Mouse (Mus musculus) embryo, embryonic 9.5 days (tissue): ENCODE measurements at regions not wholly inside any gene's neighbourhood (a gene's known extent, or its start where the extent isn't known, plus 50 kb on each side); places are given as distances from the start of the nearest gene placed in this dataset.

ENCODE experiments used
- DNase-seq: peaks from one replicate; pipeline ENCODE4 v3.0.0-alpha.2; 2017; ENCODE audit errors: extremely low spot score

DNA sequence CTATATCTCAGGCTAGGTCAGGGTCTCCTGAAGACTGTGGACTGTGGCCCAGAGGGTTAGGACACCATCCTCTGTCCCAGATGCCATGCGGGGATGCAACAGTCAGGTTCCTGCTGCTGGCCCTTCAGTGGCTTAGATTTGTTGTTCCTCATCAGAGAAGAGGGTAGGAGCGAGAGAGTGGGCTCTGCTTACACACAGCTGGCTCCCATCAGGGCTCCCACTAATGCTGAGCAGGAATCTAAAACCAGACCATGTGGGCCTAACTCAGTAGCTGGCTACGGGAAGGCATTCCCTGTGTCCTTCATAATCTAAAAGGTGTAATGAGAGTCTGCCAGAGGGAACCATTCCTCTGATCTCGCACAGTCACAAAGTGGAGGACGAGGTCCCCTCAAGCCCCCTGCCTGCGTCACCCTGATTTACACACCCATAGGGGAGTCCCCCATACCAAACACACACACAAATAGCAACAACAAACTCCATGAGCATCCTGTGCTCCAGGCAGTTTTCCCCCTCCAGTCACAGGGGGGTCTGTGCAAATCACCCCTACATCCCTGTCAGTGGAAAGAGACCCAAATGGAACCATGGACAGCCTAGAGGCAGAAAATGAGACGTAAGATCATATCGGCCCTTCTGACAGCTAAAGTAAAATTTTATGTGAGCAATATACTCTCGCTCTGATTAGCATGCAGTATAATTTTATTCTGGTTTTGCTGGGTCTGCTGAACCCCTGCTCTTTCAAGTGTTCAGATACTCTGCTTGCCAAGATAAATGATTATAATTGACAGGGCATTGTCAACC, 234.8 kb downstream of the 3110018I06Rik start:
- DNase-seq: no peak

DNA sequence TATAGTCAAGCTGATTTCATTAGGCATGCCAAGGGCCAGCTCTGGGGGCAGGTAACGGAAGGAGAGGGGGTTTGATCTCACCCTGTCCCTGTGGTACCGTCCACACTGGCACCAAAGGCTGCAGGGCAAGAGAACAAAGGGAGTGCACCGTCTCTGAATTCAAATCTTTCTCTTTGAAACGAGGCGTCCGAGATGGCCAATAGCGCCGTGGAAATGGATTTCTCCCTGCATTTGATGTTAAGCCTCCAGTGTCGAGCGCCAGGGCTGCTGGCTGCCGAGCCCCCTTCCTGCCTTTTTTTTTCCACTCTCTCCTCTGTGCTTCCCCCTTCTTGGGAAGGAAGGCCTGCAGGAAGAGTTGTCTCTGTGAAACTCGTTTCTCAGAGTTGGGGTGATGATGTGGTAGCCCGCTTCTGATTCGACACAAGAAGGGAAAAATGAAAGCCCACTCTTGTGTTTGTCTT, 235.5 kb downstream of the 3110018I06Rik start:
- DNase-seq: no peak

DNA sequence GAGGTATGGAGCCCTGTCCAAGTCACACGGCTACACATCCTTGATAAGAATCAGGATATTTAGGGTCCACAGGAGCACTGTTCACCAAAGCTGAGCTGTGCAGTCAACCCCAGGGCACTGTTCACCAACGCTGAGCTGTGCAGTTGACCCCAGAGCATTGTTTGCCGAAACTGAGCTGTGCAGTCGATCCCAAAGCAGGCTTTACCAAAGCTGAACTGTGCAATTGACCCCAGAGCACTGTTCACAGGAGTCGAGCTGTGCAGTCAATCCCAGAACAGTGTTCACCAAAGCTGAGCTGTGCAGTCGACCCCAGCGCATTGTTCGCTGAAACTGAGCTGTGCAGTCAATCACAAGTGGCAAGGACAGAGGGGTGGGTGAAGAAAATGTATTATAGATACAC, 236.0 kb downstream of the 3110018I06Rik start:
- no peak for DNase-seq

DNA sequence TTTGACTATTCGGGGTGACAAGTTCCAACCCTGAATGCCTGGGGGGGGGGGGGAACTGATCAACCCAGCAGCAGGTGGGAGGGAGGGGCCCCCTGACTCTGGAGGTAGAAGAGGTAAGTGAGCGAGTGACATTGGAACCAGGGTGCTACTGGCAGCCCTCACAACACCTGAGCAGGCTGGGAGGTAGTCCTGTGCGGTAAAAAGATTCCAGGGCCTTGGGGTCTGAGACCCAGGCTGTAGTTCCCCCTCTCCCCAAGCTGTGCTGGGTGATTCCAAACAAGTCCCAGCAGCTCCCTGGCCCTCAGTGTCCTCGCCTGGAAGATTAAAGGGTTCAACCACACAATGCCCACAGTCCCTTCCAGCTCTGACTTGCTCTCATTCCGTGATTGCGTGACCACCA, 240.4 kb downstream of the 3110018I06Rik start:
- no peak for DNase-seq

DNA sequence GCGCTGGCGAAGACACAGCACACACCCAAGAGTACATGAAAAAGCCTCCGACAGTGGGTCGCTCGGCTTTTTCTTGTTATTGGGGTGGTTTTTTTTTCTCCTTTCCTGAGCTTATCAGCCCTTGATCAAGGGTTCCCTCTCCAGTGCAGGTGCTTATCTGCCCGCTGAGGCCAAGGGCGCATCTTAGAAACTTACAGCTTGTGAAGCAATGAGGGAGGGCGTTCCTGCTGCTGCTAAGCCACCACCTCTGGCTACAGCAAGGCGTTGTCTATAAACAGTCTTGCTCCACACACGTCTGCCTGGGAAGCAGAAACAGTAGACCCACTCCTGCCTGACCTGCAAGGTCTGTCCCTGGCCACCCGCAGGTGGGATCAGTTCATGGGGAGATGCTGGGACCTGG, 240.9 kb downstream of the 3110018I06Rik start:
- no peak for DNase-seq

DNA sequence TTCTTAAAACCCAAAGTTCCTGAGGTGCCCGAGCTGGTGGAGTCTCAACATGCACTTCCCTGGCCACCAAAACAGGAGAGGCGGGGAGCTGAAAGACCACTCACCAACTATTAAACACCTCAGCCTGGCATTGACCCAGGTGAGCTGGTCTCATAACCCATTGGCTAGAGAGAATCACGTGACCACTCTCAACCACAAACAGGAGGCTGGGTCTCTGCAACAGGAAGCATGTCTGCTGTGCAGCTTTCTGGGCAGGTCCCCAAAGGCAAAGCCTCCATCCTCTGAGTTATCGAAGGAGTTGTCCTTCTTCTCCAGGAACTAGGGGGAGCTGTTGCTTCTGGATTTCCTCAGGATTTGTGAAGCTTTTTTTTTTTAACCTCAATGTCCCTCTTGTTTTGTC, 242.5 kb downstream of the 3110018I06Rik start:
- DNase-seq: no peak

DNA sequence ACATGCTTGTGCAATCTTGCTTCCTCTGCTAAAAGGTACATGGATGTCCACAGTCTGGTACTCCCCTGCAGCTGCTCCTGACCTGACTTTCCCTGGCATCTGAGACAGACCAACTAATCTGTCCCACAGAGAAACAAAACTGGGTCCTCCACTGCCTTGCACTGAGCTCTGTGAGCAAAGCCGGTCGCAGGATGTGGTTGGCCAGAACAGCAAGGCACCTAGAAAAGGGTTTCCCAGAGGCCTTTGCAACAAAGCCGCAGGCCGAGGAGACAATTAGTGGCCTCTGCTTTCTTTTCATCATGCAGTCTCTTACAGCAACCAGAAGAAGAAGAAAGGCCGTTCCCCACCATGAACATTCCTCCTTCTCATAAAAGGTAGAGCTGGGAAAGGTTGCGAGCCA, 246.1 kb downstream of the 3110018I06Rik start:
- DNase-seq: no peak

DNA sequence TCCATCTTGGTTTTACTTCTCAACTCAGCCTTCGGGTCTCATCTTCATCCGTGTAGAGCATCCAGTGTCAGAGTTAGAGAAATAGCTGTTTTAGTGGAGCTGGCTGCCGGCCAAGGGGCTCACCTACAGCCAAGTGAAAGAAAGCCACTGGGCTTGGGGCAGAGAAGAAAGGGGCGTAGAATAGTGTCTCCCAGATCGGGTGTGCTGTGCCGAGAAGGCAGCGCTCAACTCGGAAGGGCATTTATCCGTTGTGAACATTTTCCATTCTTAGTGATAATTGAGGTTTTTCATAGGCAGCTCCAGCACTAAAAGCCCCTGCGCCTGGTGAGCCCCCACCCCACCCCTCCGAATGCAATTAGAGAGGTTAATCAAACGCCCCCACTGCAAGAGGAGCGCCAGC, 254.2 kb downstream of the 3110018I06Rik start:
- no peak for DNase-seq

DNA sequence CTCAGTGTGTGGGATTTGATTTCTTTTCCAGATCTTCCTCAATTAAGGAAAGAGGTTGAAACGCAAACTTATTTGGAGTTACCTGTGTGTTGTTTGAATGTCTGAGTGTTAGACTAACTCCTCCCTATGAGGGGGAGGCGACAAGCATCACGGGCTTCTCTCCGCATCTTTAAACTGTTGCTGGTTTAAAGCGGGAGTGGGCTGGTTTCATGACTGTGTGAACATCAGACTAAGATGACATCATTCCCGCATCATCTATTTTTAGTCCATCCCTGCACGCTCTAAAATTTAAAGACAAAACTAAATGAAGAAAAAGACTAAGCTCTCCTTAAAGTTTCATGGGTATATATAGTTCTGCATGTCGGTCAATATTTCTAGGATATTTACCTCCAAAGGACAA, 256.4 kb downstream of the 3110018I06Rik start:
- no peak for DNase-seq

DNA sequence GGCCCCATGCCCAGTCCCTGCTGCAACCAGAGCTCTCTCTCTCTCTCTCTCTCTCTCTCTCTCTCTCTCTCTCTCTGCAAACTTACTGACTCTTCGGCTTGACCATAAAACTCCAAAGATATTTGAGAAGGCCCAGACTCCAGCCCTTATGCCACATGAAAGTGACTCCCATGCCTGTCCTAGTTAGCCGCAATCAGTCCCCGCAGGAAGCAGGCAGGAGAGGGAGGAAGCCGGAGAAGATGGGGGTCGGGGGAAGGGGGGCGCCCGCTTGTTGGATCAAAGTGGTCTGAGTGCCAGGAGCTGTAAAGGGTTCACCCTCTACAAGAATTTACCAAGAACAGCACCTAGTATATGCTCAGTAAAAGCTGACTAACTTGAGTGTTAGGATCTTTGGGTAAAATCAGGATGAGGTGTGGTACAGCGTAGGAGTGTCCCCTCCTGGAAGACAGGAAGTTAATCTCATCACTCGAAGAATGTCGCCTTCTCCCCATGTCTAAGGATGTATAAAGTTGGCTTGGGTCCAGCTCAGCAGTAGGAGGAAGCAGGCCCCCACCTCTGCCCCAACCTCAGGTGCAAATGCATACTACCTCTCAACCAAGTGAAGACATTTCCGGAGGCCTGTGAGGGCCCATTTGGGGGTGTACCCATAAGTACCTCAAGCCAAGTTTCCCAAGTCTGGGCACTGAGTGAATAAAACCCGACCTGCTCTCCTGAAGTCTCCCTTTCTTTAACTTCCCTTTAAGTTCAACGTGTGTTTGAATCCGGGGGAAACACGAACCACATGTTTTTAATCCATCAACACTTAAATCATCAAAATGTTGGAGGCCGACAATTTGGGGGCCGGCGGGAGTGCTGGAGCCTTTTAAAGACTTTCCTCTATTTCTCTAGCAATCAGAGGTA, 254.7 kb downstream of the Bcl11b start:
- no peak for DNase-seq

DNA sequence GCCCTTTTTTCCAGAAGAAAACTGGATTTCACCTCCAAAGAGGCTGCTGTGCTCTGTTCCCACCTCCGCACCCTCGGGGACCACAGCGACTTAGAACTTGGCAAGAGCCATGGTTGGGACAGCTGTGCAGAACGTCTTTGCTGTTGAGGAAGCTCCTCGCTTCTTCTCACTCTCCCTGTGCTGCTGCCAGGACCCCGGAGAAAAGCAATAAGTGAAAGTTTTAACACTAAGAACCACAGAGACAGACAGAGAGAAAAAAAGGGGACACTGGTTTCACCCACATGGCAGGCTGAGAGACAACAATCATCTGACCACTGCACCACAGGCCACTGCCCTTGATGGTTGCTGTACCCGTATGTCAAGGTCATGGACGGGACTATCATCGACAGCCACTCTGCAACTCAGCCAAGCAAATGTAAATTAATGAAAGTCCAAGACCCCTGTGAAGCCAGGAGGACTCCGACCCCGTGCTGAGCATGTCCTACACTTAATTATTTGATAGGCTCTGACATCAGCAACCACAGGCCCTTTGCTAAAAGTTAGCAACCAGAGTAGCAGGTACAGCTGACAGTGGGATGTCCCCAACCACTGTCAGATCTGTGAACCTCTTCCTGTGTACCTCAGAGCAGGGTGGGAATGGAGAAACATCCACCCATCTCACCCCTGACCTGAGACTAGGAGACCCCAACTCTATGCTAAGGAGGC, 253.9 kb downstream of the Bcl11b start:
- DNase-seq: no peak

DNA sequence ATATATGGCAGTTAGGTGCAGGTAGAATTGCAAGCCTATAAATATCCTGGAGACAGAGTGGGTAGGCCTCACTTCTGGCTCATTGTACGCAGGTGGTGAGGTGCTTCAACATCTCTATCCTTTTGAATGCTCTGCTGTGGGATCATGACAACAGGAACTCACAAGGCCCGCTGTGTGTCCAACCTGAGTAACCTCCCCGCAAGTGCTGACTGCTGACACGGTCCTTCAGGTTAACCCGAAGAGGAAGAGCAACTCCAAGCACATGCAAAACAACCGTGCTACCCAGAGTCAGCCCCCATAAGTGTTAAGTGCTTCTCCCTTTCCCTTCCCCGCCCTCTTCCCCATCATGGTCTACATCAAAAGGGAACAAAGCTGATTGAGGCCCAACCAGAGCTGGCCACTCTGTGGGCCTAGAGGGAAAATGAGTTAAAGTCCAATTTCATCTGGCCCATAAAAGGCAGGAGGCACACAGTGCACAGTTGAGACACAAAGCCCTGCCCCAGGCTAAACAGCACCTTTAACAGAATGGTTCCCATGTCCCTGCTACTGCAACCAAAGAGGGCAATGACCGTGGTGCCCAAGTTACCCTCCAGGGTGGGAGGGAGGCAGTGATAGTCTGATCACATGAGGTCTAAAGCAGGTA, 253.0 kb downstream of the Bcl11b start:
- DNase-seq: no peak

DNA sequence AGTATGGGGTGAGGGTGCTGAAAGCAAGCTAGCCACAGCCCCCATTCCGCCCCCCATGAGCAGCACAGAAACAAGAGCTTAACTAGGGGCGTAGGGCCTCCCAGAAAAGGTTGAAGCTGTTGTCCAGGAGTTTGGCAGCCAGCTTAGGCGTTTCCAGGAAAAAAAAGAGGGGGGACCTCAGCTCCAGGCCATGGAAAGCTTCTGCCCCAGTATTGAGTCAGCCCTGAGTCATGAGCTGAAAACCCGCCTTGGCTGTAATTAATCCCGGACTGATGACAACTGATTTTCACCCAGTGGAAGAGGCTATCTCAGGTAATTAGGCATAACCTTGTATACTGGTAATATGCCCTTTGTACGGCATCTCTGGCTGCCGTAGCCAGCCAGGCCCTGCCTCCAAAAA, 251.3 kb downstream of the Bcl11b start:
- no peak for DNase-seq

DNA sequence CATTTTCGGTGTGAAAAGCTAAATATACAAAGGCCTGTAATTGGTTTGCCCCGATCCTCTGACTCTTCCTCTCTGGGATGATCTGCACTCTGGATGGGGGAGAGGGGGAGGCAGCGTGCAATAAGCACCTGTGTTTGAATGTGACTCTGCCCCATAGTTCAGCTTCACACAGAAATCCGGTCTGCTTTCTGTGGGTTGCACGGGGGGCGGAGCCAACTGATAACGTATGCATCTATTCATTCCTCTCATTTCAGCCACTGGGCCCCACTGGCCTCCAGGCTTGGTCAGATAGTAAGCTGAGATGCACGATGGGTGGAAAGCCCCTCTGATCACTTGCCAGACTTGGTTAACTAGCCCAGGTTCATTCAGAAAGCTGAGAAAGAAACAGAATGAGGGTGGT, 250.8 kb downstream of the Bcl11b start:
- peak; percentile 29 for DNase-seq

DNA sequence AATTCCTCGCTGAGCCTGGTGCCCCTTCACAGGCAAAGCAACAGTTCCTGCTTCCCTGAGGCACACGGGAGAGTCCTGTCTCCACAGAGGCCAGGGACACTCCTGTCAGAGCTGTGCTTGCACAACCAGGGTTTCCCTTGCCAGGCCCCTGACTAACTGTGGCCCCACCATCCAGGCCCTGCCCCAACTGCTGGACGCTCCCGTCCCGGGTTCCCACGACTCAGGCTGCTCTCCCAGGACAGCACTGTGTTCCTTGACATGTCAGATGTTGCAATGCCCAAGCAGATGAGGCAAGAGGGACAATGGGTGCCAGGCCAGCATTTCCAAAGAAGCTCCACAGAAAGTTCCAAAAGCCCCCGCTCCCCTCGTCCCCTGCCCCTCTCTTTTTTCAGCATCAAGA, 250.4 kb downstream of the Bcl11b start:
- DNase-seq: no peak

DNA sequence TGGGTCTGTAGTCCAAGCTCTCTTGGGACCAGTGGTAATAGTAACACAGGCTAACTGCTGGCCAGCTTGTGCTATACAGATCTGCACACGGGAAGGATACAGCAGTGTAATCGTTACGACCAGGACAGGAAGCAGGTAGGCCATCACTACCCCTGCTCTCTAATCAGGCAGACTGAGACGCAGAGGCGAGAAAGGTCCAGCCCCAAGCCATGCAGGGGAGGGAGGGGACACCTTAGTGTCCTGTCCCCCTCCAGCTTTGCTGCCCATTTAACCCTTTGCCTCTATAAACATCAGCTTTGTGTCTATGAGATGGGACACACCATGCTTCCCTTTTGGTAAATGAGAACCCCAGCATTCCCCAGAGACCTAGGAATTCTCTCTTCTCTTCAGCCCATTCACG, 249.9 kb downstream of the Bcl11b start:
- DNase-seq: no peak

DNA sequence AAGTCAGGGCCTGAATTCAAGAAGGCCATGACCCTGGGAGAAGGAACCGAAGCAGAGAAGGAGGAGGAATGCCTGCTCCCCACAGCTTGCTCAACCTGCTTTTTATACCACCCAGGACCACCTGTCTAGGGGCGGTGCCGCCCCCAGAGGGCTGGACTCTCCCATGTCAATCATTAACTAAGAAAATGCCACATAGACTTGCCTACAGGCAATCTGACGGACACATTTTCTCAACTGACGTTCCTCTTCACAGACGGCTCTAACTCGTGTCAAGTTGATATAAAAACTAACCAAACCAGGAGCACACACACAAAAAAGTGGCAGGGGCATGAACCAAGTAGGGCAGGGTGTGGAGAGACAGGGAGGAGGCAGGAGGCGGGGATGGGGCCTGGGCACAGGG, 248.5 kb downstream of the Bcl11b start:
- DNase-seq: no peak

DNA sequence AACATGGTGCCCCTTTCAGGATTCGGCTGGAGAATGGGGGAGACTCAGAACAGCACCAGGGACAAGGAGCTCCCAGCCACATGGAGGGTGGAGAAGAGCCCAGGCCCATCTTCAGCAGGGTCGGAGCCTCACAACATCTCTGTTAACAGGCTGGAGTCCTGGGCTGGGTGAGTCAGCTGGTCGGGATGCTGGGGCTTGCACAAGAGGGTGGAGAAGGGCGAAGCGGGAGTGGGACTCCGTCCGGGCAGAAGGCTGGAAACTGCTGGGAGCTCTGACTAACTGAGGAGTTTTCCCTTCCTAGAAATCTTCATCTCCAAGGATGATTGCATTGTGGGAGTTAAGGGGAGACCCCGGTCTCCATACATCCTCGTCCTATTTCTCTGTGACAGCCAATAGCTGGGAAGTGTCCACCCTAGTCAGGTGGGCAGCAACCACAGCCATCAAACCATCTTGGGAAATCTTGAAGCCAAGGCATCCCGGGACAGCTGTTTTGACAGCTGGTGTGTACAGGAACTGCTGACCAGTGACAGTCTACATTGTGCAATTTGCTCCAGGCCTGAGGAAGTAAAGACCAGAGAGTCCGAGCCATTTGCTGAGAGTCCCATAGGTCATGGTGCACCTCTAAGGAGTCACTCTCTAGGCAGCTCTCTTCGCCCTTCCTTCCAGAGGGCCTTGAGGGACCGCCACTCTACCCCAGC, 247.4 kb downstream of the Bcl11b start:
- DNase-seq: no peak

DNA sequence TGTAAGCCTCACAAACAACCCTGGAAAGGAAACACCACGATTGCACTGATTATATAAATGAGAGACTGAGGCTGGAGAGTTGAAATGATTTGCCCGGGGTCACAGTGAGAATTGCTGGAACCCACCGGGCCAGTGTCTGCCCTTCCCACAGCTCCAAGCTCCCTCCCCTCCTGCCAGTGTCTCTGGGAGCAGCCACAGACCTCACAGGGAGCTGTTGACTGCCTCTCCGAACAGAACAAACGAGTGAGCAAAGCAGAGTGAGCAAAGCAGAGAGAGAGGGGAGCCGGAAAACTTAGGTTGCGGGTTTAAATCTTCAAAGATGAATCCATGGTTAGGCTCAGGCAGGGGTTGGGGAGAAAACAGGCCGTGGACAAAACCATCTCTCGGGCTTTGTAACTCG, 246.2 kb downstream of the Bcl11b start:
- no peak for DNase-seq

DNA sequence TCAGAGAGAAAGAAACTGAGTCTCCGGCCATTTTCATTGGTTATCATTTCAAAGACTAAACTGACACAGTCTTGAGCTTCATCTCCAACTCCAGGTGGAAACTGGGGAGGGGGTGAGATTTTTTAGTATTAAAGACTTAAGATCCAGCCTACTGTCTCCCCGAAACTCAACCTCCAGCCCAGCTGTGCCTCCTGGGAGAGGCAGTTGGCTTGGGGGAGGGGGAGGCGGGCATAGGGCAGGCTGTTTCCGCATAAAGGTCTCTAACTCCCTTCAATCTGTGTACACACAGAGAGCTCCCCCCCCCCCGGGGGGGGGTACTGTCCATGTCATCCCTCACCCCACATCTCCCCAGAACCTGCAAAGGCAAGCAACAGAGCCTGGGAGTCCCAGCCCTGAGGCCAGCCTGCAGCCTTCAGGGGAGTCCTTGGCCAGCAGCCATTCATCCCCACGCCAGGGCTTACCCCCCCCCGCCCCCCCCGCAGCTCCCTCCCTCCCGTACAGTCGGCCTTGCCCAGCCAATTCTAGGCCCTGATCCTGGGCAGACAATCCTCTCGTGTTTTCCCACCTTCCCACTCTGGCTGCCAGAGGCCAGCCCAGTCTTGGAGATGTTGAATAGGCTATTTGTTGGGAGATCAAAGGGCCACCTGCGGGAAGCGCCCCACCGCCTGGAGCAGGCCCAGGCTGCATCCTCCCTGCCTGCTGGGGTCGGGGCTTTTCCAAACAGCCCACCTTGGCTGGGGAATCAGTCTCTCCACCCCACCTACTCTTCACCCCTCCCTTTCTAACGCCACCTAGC, 245.2 kb downstream of the Bcl11b start:
- peak; percentile 49 for DNase-seq
